ENCODE assay signal across 8 mouse cellular contexts in genomic region chr10:5289575-5289909, GRCm38 (mm10).
A peak's percentile ranks its signal among the peaks of the same experiment; 100 is the strongest.
DNase-seq lines count a peak whose midpoint lies in the region; ATAC-seq lines count a peak whose summit lies in the region.

No protein-coding gene starts in this region.

- no peak overlapping the region for H3K4me3 ChIP-seq in forebrain, embryonic 11.5 days (ENCODE audit: low read depth, low read length)
- no peak overlapping the region for H3K4me3 ChIP-seq in forebrain, embryonic 12.5 days (replicated peaks)
- H3K4me3 ChIP-seq in kidney, embryonic 15.5 days (replicated peaks): peak overlapping the region; percentile 20; the same call in 1 of the 2 replicates
- H3K4me3 ChIP-seq in embryonic facial prominence, embryonic 11.5 days (ENCODE audit: low read depth, low read length): no peak overlapping the region
- peak overlapping the region; percentile 41 for H3K4me3 ChIP-seq in limb, embryonic 13.5 days
- no peak overlapping the region for H3K4me3 ChIP-seq in midbrain, embryonic 11.5 days (ENCODE audit: low read depth, low read length)

- no peak overlapping the region for H3K4me2 ChIP-seq in forebrain, embryonic 11.5 days (ENCODE audit: low read depth, low read length, severe bottlenecking)
- no peak overlapping the region for H3K4me2 ChIP-seq in forebrain, embryonic 12.5 days
- H3K4me2 ChIP-seq in kidney, embryonic 15.5 days: peak overlapping the region; percentile 40; the same call in 1 of the 2 replicates
- no peak overlapping the region for H3K4me2 ChIP-seq in embryonic facial prominence, embryonic 11.5 days (ENCODE audit: low read depth, low read length)
- H3K4me2 ChIP-seq in limb, embryonic 13.5 days (replicated peaks): peak overlapping the region; percentile 64
- H3K4me2 ChIP-seq in midbrain, embryonic 11.5 days: no peak overlapping the region

- ATAC-seq in forebrain, embryonic 11.5 days (replicated peaks; ENCODE audit: low FRiP score): 0 out of 2 replicates have a peak, but pooled peaks have one; percentile 21
- ATAC-seq in forebrain, embryonic 12.5 days (ENCODE audit: low FRiP score): no peak; the same call in 1 of the 2 replicates
- ATAC-seq in kidney, embryonic 15.5 days (replicated peaks; ENCODE audit: low FRiP score): peak; percentile 18; the same call in 1 of the 2 replicates
- no peak for ATAC-seq in embryonic facial prominence, embryonic 11.5 days (replicated peaks; ENCODE audit: insufficient number of reproducible peaks, low FRiP score, low TSS enrichment, low read depth)
- no peak for ATAC-seq in limb, embryonic 13.5 days (ENCODE audit: low FRiP score, low read depth)
- ATAC-seq in midbrain, embryonic 11.5 days (ENCODE audit: low FRiP score): no peak

- no peak for DNase-seq in forebrain, embryonic 11.5 days (ENCODE audit: low spot score)
- no peak for DNase-seq in kidney, postnatal 36 days
- no peak for DNase-seq in embryonic facial prominence, embryonic 11.5 days (ENCODE audit: low spot score)
- no peak for DNase-seq in layer of hippocampus, adult 11-12 months (ENCODE audit: low spot score)
- DNase-seq in midbrain, embryonic 11.5 days (ENCODE audit: low spot score, missing footprints): no peak

- H3K27me3 ChIP-seq in forebrain, embryonic 11.5 days (ENCODE audit: control insufficient read depth, insufficient read depth, low read length): no peaks in the 10 kb centered on the region
- H3K27me3 ChIP-seq in forebrain, embryonic 12.5 days: no peaks in the 10 kb centered on the region
- H3K27me3 ChIP-seq in kidney, embryonic 15.5 days: no peaks in the 10 kb centered on the region
- H3K27me3 ChIP-seq in embryonic facial prominence, embryonic 11.5 days (ENCODE audit: control insufficient read depth, insufficient read depth, low read length): no peaks in the 10 kb centered on the region
- no peaks in the 10 kb centered on the region for H3K27me3 ChIP-seq in limb, embryonic 13.5 days
- no peaks in the 10 kb centered on the region for H3K27me3 ChIP-seq in midbrain, embryonic 11.5 days (ENCODE audit: control insufficient read depth, insufficient read depth, low read length)

- H3K4me1 ChIP-seq in forebrain, embryonic 11.5 days (replicated peaks; ENCODE audit: control insufficient read depth, insufficient read depth, low read length): no peaks in the 10 kb centered on the region
- no peaks in the 10 kb centered on the region for H3K4me1 ChIP-seq in forebrain, embryonic 12.5 days
- H3K4me1 ChIP-seq in kidney, embryonic 15.5 days: peaks cover 7% of the 10 kb centered on the region
- H3K4me1 ChIP-seq in embryonic facial prominence, embryonic 11.5 days (ENCODE audit: control insufficient read depth, insufficient read depth, low read length): no peaks in the 10 kb centered on the region
- H3K4me1 ChIP-seq in limb, embryonic 13.5 days: peaks cover 28% of the 10 kb centered on the region
- H3K4me1 ChIP-seq in midbrain, embryonic 11.5 days (ENCODE audit: control insufficient read depth, insufficient read depth, low read length): no peaks in the 10 kb centered on the region

- 92% methylated on average over 5 of the region's 5 CpGs for WGBS in forebrain, embryonic 11.5 days
- 91% methylated on average over 5 of the region's 5 CpGs for WGBS in forebrain, embryonic 12.5 days
- 86% methylated on average over 5 of the region's 5 CpGs for WGBS in kidney, embryonic 15.5 days
- 75% methylated on average over 5 of the region's 5 CpGs for WGBS in embryonic facial prominence, embryonic 11.5 days
- WGBS in limb, embryonic 13.5 days: 50% methylated on average over 5 of the region's 5 CpGs
- 88% methylated on average over 5 of the region's 5 CpGs for WGBS in midbrain, embryonic 11.5 days

- H3K9ac ChIP-seq in forebrain, embryonic 11.5 days (ENCODE audit: low read length): no peak overlapping the region
- no peak overlapping the region for H3K9ac ChIP-seq in forebrain, embryonic 12.5 days
- no peak overlapping the region for H3K9ac ChIP-seq in kidney, embryonic 15.5 days
- H3K9ac ChIP-seq in embryonic facial prominence, embryonic 11.5 days (replicated peaks; ENCODE audit: low read length): no peak overlapping the region
- H3K9ac ChIP-seq in limb, embryonic 13.5 days: peak overlapping the region; percentile 59; the same call in 1 of the 2 replicates
- H3K9ac ChIP-seq in midbrain, embryonic 11.5 days (ENCODE audit: low read length): no peak overlapping the region

- H3K36me3 ChIP-seq in forebrain, embryonic 11.5 days (ENCODE audit: control insufficient read depth, insufficient read depth, low read length): no peaks in the 10 kb centered on the region
- no peaks in the 10 kb centered on the region for H3K36me3 ChIP-seq in forebrain, embryonic 12.5 days (replicated peaks)
- H3K36me3 ChIP-seq in kidney, embryonic 15.5 days: no peaks in the 10 kb centered on the region
- no peaks in the 10 kb centered on the region for H3K36me3 ChIP-seq in embryonic facial prominence, embryonic 11.5 days (replicated peaks; ENCODE audit: control insufficient read depth, insufficient read depth, low read depth, low read length)
- no peaks in the 10 kb centered on the region for H3K36me3 ChIP-seq in limb, embryonic 13.5 days
- H3K36me3 ChIP-seq in midbrain, embryonic 11.5 days (ENCODE audit: control insufficient read depth, insufficient read depth, low read length): no peaks in the 10 kb centered on the region

- H3K27ac ChIP-seq in forebrain, embryonic 11.5 days (ENCODE audit: low read depth, low read length): no peak overlapping the region
- no peak overlapping the region for H3K27ac ChIP-seq in forebrain, embryonic 12.5 days
- H3K27ac ChIP-seq in kidney, embryonic 15.5 days: peak overlapping the region; percentile 61
- H3K27ac ChIP-seq in embryonic facial prominence, embryonic 11.5 days (replicated peaks; ENCODE audit: low read depth, low read length): 0 out of 2 replicates have a peak overlapping the region, but pooled peaks have one; percentile 60
- peak overlapping the region; percentile 93 for H3K27ac ChIP-seq in limb, embryonic 13.5 days
- H3K27ac ChIP-seq in midbrain, embryonic 11.5 days (ENCODE audit: low read depth, low read length): no peak overlapping the region

- H3K9me3 ChIP-seq in forebrain, embryonic 11.5 days (ENCODE audit: control insufficient read depth, low read length): no peaks in the 10 kb centered on the region
- H3K9me3 ChIP-seq in forebrain, embryonic 12.5 days: no peaks in the 10 kb centered on the region
- no peaks in the 10 kb centered on the region for H3K9me3 ChIP-seq in kidney, embryonic 15.5 days (replicated peaks)
- no peaks in the 10 kb centered on the region for H3K9me3 ChIP-seq in embryonic facial prominence, embryonic 11.5 days (replicated peaks; ENCODE audit: control insufficient read depth, low read length)
- H3K9me3 ChIP-seq in limb, embryonic 13.5 days: peaks cover 8% of the 10 kb centered on the region; the same call in 1 of the 2 replicates
- no peaks in the 10 kb centered on the region; the same call in 1 of the 2 replicates for H3K9me3 ChIP-seq in midbrain, embryonic 11.5 days (ENCODE audit: control insufficient read depth, low read length)

Comparison
In these comparisons a context has a peak if more than half of its experiments do, and no peak if none do; other contexts are left out.
1. ATAC-seq: peak in forebrain, embryonic 11.5 days (single experiment) and kidney, embryonic 15.5 days (single experiment); none in forebrain, embryonic 12.5 days (single experiment), embryonic facial prominence, embryonic 11.5 days (single experiment), limb, embryonic 13.5 days (single experiment) and midbrain, embryonic 11.5 days (single experiment).
2. H3K27ac ChIP-seq: peak in kidney, embryonic 15.5 days (single experiment), embryonic facial prominence, embryonic 11.5 days (single experiment) and limb, embryonic 13.5 days (single experiment); none in forebrain, embryonic 11.5 days (single experiment), forebrain, embryonic 12.5 days (single experiment) and midbrain, embryonic 11.5 days (single experiment).
3. H3K4me2 ChIP-seq: peak in kidney, embryonic 15.5 days (single experiment) and limb, embryonic 13.5 days (single experiment); none in forebrain, embryonic 11.5 days (single experiment), forebrain, embryonic 12.5 days (single experiment), embryonic facial prominence, embryonic 11.5 days (single experiment) and midbrain, embryonic 11.5 days (single experiment).
4. H3K4me3 ChIP-seq: peak in kidney, embryonic 15.5 days (single experiment) and limb, embryonic 13.5 days (single experiment); none in forebrain, embryonic 11.5 days (single experiment), forebrain, embryonic 12.5 days (single experiment), embryonic facial prominence, embryonic 11.5 days (single experiment) and midbrain, embryonic 11.5 days (single experiment).